Mouse (Mus musculus): ENCODE data around the gene Ddx21. TPM values are rescaled to one million over a fixed set of nuclear protein-coding genes. Genes with fewer than 3 reads are reported as not detected.
"Not testable (repeated sequence)": the region's sequence is repeated elsewhere in the genome, so short reads cannot be mapped to it uniquely, and the experiment has no call there.

Ddx21 gene
- 10 to 100 TPM; 28.1 to 37.7 (median 31.0) TPM for total RNA-seq (2022)

- peak; percentile 75 to 76 for DNase-seq (ENCODE audit: low spot score in 2 of 2)
Measured at GRCm38 (mm10) chr10:62602177-62603040, at the start of gene Ddx21. Ddx21 (minus strand) TSS chr10:62602281.

- peak; percentile 99 for DNase-seq (ENCODE audit: low spot score in 2 of 2)
Measured at GRCm38 (mm10) chr10:62650881-62651810, 49.1 kb upstream of the Ddx21 start, which contains the start of gene Ddx50. Ddx50 (minus strand) TSS chr10:62651218.

DNA sequence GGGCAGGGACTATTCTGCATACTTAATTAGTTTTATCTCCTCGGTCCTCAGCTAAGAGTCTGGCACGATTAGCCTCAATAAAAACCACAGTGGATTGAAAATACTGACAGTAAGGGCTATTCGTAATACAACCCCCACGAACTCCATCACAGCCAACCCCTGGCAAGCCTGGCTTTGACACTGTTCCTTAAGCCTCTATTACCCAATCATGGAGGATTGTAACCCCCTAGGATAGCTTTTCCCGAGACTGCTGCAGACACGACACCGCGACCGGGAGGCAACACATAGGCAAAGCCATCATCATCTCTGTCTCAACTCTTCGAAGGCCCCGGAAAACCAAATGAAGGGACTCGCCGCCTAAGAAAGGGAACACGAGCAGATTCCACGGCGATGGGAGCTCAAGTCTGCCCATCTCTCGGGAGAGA lies 48.3 kb upstream of the Ddx21 start:
- DNase-seq (ENCODE audit: low spot score in 2 of 2): peak in 1 of 2 experiments; percentile 6

DNA sequence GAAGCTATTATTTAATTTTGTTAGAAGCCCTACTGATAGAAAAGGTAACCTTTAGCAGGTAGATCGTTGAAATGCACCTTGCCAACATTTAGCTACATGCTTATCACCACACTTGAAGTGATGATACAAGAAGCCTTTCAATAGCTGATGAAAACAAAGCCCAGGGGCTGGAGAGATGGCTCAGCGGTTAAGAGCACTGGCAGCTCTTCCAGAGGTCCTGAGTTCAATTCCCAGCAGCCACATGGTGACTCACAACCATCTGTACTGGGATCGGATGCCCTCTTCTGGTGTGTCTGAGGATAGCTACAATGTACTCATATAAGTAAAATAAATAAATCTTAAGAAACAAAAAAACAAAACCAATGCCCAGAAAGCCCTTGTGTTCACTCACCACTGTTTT lies 2.1 kb upstream of the Ddx21 start:
- no peak for DNase-seq (ENCODE audit: low spot score in 2 of 2)

DNA sequence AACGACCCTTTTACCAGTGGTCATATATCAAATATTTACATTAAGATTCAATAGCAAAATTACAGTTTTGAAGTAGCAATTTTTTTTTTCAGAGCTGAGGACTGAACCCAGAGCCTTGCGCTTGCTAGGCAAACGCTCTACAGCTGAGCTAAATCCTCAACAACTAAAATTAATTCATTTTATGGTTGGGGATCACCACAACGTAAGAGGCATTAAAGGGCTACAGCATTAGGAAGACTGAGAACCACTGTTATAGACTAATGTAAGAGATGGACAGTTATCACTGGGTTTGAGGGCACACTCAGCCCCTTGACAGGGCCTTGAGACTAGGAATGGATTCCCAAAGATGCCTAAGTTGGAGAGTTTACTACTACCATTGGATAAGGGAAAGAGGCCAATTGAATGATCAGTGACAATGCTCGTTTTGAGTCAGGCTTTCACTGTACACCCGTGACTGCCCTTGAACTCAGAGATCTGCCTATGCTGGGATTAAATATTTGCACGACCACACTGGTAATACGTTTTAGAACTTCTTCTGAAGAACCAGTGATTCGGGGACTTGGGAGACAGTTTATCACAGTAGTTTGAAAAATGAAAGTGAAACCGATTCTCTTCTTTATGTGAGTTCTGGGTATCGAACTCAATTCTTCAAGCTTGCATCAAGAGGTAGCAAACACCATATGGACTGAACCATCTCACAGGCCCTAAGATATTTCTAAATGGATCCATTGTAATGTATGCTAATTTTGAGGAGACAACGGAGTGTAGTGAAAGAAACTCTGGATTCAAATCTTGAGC lies 1.4 kb upstream of the Ddx21 start:
- DNase-seq (ENCODE audit: low spot score in 2 of 2): no peak

DNA sequence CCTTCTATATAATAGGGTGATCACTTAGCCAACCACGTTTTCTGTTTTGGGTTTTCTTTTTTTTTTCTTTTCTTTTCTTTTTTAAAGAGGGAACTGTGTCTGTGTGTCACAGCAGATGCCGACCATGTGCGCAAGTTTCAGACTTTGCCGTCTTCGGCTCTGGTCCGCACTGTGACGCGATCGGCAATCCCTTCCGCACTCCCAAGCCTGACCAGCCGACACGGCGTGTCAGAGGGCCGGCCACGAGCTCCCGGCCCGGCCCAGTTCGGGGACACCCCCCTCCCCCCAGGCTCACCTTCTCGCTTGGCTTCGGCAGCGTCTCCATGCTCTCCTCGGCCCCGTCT lies 276 bp downstream of the Ddx21 start:
- no peak for DNase-seq (ENCODE audit: low spot score in 2 of 2)

DNA sequence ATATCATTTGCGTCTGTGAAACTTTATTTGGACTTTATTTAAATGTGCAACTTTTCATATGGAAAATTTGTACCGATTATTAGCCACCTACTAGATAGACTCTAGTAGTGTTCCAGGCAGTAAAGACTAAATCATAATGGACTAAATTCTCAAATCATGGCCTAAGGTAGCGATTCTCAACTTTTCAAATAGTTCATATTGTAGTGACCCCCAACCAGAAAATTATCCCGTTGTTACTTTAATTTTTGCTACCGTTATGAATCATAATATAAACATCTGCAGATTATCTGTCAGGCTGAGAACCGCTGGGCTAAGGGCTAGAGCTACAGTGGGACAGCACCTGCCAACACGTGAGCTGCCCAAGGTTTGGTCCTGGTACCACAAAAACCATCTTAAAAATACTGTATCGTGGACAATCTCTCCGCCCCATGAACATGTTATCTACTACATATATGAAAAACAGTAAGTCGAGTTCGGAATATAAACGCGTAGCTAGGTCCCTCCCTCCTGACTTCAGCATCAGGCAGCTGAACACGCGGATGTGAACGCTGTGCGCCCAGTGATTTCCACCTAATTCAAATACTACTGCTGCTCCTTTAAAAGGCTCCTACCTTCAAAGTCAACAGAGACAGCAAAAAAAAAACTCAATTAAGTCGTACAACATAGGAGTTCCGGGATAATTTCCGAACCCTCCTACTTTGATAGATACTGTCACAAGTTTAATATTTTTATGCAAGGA lies 859 bp downstream of the Ddx21 start:
- DNase-seq (ENCODE audit: low spot score in 2 of 2): no peak

DNA sequence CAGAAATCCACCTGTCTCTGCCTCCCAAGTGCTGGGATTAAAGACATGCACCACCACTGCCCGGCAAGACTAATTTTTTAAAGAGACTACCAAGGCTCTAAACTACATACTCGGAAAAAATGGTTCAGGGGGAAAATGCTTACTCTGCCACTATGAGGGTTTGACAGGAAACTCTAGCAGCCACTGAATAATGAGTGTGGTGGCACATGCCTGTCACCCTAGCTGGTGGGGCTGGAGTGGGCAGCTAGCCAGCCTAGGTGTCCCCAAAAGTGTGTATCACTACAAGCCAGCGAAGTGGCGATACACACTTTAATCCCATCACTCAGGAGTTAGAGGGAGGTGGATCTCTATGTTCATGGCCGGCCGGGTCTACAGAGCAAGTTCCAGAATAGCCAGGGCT lies 2.0 kb downstream of the Ddx21 start:
- no peak for DNase-seq (ENCODE audit: low spot score in 2 of 2)

DNA sequence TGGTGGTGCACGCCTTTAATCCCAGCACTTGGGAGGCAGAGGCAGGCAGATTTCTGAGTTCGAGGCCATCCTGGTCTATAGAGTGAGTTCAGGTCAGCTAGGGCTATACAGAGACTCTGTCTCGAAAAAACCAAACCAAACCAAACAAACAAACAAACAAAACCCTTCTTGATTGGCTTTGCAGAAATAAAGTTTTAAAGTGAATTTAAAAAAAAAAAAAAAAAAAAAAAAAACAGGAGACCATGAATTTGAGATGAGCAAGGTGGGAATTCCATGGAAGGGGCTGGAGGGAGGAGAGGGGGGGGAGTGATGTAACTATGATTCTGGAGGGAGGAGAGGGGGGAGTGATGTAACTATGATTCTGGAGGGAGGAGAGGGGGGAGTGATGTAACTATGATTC lies 2.8 kb downstream of the Ddx21 start:
- DNase-seq (ENCODE audit: low spot score in 2 of 2): not testable (repeated sequence)

DNA sequence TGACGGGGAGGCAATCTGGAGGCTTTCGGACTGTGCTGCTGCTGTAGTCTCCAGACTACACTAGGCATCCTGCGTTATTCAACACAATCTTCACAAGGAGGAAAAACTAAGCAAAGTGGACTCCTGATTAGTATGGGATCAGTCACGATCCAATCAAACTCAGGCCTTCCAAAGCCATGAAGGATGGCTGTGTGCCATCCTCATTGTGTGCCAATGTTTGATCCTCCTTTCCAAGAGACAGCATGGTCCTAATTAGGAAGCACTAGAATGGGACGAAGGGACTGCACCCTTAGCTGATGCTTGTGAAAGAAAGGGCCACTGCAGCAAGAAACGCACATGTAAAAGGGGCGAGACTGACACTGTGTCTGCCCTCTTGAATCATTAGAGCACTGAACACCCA lies 9.6 kb downstream of the Ddx21 start:
- DNase-seq (ENCODE audit: low spot score in 2 of 2): no peak

DNA sequence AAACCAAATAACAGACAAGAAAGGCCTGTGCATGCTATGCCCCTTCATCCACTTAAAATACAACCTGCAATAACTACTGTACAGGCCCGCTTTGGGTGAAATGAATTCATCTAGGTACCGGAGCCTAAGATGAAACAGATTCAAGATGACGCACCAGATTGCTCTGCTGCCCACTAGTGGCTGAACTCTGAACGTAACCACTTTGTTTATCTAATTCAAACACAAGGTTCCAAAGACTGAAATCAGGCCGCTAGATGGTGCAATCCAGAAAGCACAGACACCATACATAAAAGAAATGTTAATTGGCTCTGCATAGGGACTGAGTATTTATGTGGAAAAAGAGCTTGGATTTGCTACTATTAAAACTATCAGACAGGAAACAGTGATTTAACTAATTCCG lies 11.9 kb downstream of the Ddx21 start:
- DNase-seq (ENCODE audit: low spot score in 2 of 2): peak; percentile 69 to 81

- no peak for DNase-seq (ENCODE audit: low spot score in 2 of 2)
Measured at GRCm38 (mm10) chr10:62588616-62589015, 13.5 kb downstream of the Ddx21 start.

DNA sequence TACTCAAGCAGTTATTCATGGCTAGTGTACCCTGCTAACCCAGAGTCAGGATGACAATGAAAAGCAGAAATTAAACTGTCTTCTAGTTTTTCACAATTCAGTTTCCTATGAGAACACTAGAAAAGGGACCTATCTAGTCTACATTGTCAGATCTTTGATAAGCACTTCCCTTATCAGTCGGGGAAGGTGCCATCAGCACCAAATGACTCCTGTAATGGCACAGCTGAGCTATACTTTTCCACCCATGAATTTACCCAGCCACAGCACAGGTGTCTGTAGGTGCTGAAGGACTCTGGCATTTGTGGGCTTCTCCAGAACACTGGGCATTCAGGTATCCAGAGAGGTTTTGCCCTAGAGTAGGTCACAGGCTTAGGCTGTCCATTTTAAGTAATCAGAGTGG lies 18.8 kb downstream of the Ddx21 start:
- no peak for DNase-seq (ENCODE audit: low spot score in 2 of 2)

- DNase-seq (ENCODE audit: low spot score in 2 of 2): no peak
Measured at GRCm38 (mm10) chr10:62582701-62583100, 19.4 kb downstream of the Ddx21 start.

GRCm38 (mm10) chr10:62582263-62582662 lies 19.8 kb downstream of the Ddx21 start:
- DNase-seq (ENCODE audit: low spot score in 2 of 2): no peak

DNA sequence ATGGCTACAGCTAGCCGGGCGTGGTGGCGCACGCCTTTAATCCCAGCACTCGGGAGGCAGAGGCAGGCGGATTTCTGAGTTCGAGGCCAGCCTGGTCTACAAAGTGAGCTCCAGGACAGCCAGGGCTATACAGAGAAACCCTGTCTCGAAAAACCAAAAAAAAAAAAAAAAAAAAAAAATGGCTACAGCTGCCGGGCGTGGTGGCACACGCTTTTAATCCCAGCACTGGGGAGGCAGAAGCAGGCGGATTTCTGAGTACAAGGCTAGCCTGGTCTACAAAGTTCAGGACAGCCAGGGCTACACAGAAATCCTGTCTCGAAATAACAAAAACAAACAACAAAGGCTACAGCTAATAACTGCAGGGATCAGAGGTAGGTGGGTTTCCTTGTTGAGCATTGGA lies 23.0 kb downstream of the Ddx21 start:
- DNase-seq (ENCODE audit: low spot score in 2 of 2): not testable (repeated sequence)

DNA sequence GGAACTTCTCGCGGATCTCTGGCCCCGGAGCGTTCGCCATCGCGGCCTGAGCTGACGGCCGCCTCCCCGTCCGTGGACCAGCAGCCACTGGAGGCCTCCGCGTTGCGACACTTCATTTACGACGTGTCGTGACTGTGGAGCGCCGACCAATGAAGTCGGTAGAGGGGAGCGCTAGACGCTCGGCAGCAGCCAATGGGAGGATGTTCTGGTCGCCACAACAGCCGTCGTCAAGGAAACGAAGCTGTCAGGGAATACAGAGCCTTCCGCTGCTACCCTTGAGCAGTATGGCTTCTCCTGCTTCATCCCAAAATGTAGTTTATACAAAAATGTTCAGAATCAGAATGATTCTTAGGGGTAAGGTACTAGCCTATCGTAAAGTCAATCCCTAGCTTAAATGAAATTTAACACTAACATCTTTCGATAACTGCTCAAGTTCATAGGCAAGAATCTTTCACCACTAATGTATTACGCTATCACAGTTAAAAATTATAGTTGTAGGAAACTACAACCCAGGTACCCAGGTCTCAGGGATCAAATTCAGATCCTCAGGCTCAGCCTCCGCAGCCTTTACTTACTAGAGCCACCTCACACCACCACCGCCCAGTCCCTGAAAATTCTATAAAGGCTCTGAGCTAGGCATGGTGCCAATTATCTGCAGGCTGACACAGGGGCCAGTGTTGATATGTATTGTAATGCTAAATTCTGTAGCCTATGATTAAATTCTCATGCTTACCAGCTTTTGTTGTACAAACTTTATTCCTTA lies 23.6 kb downstream of the Ddx21 start, which contains the start of gene Kif1bp:
Gene Kif1bp (minus strand): TSS at position 120 of the 763 bp plus-strand sequence.
- DNase-seq (ENCODE audit: low spot score in 2 of 2): peak; percentile 92 to 96

DNA sequence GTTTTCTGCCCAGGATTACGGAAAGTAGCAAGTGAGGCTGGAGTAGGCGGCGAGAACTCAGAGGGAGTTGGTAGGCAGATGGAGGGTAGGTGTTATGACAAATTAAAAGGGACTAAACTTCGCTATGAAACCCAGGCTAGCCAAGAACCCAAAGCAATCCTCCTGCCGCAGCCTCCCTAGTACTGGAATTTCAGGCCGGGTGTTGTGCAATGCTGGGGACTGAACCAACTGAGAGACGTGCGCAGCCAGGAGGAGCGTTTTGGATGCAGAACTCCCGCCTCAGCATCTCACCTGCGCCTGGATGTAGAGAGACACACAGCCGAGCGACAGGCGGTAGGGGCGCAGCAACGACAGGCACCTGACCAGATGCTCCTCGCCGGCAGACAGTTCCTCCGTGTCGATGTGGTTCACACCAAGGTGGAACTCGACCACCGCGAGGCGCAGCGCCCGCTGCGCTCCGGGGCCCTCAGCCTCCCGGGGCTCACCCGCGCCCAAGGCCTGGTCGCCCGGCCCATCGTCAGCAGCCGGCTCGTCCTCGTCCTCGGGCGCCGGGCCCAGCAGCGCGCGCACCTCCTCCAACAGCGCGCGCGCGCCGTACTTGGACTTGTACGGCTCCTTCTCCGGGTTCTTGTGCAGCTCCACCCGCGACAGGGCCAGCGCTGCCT lies 24.3 kb downstream of the Ddx21 start:
- DNase-seq (ENCODE audit: low spot score in 2 of 2): no peak

GRCm38 (mm10) chr10:62575001-62575400 lies 27.1 kb downstream of the Ddx21 start:
- DNase-seq (ENCODE audit: low spot score in 2 of 2): no peak

Measured in gastrocnemius, adult 8-10 months (tissue).